Mouse (Mus musculus) retina, postnatal 7 days (tissue): ENCODE results near the gene Klf1.

Experiments
- DNase-seq: peaks from one replicate; pipeline ENCODE4 v3.0.0-alpha.2; 2012; ENCODE audit warnings: low read depth, low spot score

The Klf1 gene

GRCm38 (mm10) chr8:84935489-84935888 is 33.8 kb downstream of the Klf1 start:
- no peak for DNase-seq

GRCm38 (mm10) chr8:84936041-84936961 is 34.6 kb downstream of the Klf1 start:
- no peak for DNase-seq

GRCm38 (mm10) chr8:84936962-84937546 is 35.3 kb downstream of the Klf1 start, which contains the start of gene Mast1:
TSS of gene Mast1 (minus strand) at chr8:84937359.
- DNase-seq, result peak; percentile 57

- DNase-seq, result no peak
Measured at GRCm38 (mm10) chr8:84937620-84938485, 36.1 kb downstream of the Klf1 start.

GRCm38 (mm10) chr8:84943699-84944098 is 42.0 kb downstream of the Klf1 start:
- no peak for DNase-seq

- DNase-seq, result peak; percentile 66
Measured at GRCm38 (mm10) chr8:84944478-84945160, 42.9 kb downstream of the Klf1 start.

- no peak for DNase-seq
Measured at GRCm38 (mm10) chr8:84945235-84945632, 43.5 kb downstream of the Klf1 start.

- no peak for DNase-seq
Measured at GRCm38 (mm10) chr8:84945633-84946527, 44.2 kb downstream of the Klf1 start.

GRCm38 (mm10) chr8:84946528-84947240 is 45.0 kb downstream of the Klf1 start, which contains the start of gene Rtbdn:
TSS of gene Rtbdn (plus strand) at chr8:84946991.
- DNase-seq, result no peak

- no peak for DNase-seq
Measured at GRCm38 (mm10) chr8:84947241-84947545, 45.5 kb downstream of the Klf1 start.

GRCm38 (mm10) chr8:84949753-84950152 is 48.0 kb downstream of the Klf1 start:
- no peak for DNase-seq

- DNase-seq, result no peak
Measured at GRCm38 (mm10) chr8:84952612-84953255, 51.0 kb downstream of the Klf1 start.
